Mouse (Mus musculus) liver, embryonic 14.5 days (tissue): ENCODE results near the gene Prdm16.

Experiments
- CTCF ChIP-seq: IDR thresholded peaks from 2 replicates; pipeline ENCODE4 v1.5.1; 2016; ENCODE audit warnings: antibody characterized with exemption, low read depth, control low read depth
- EP300 ChIP-seq: IDR thresholded peaks from 2 replicates; pipeline ENCODE4 v1.6.1; 2016; ENCODE audit warnings: antibody characterized with exemption, low read depth

GRCm38 (mm10) chr4:154445721-154446120 lies 191.0 kb downstream of the Prdm16 start:
- TF ChIP-seq CTCF (no peak), EP300 (no peak)
